Mouse (Mus musculus): ENCODE results near the gene Stard7. TPM values are rescaled to one million over a fixed set of nuclear protein-coding genes. Genes with fewer than 3 reads are reported as not detected.
"Not testable (repeated sequence)": the region's sequence is repeated elsewhere in the genome, so short reads cannot be mapped to it uniquely, and the experiment has no call there.

The Stard7 gene
- 166 and 172 TPM in 2 replicates for total RNA-seq (2017)

DNA sequence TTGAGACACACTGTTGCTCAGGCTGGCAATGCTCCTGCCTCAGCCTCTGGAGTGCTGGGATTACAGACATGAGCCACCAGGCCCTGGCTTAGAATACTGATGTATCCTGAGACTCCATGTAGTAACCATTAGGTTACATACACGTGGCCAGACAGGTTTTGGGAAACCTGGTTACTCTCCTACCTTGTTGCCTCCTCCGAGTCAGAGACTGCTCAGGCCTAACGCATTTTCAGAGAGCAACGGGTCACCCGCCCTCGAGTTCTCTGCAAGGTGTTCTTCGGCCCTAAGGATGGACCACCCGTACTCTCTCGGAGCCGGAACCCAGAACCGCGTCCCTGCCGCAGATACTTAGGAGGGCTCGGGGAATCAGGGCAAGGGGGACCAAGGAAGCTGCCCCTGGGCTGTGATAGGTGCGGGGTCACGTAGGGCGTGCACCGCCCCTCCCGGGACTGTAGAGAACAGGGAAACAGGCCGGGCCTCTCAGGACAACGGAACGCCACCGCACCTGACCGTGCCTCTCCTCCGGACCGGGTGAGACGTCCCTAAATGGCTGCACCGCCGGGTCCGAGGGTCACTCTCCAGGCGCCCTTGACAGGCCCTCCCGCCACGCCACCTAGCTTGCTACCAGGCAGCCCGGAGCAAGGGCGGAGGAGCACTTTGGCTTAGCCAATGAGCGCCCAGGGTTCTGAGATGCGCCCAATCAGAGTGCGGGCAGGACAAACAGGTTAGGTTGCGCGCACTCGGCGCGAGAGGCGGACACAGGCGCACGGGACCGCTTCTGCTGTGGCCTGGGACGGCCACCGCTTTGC is at the start of gene Stard7:
Gene Stard7, plus strand, starts transcription at position 728 of the 809 bp plus-strand sequence.
- ATAC-seq (replicated peaks; ENCODE audit: low read depth, poor library complexity, severe bottlenecking): peak; percentile 96

DNA sequence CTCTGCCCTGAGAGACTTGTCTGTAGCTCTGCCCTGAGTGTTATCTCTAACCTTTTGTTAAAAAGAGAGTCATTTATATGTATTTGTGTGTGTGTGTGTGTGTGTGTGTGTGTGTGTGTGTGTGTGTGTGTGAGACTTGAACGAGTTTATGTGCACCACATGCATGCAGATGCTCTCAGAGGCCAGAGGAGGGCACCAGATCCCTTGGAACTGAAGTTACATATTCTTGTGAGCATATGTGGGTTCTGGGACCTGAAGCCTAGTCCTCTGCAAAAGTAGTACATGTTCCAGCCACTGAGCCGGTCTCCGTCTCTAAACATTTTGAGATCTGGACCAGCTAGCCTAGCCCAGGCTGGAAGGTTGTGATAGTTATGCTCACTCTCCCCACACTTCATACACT is 44.8 kb upstream of the Stard7 start:
- ATAC-seq (replicated peaks; ENCODE audit: low read depth, poor library complexity, severe bottlenecking): no peak

DNA sequence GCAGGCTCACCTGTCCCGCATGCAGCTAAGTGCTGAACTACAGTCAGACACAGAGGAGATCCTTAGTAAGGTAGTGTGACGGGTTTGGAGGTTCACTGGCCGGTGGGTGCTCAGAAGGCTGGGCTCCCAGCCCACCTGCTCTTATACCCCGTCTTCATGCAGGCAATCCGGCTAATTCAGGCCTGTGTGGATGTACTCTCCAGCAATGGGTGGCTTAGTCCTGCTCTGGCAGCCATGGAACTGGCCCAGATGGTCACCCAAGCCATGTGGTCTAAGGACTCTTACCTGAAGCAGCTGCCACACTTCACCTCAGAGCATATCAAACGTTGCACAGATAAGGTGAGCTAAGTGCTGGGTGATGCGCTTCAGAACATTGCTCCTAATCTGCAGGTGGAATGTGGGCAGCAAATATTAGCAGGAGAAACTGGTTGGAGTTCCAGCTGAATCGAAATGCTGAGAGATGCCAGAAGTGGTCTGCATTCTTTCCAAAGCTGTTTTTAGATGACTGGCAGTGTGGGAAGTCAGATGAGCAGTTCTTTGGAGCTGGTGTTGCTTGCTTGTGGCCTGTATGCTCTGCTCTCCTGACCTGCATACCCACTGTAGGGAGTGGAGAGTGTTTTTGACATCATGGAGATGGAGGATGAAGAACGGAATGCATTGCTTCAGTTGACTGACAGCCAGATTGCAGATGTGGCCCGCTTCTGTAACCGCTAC is 32.0 kb upstream of the Stard7 start:
- no peak for ATAC-seq (replicated peaks; ENCODE audit: low read depth, poor library complexity, severe bottlenecking)

DNA sequence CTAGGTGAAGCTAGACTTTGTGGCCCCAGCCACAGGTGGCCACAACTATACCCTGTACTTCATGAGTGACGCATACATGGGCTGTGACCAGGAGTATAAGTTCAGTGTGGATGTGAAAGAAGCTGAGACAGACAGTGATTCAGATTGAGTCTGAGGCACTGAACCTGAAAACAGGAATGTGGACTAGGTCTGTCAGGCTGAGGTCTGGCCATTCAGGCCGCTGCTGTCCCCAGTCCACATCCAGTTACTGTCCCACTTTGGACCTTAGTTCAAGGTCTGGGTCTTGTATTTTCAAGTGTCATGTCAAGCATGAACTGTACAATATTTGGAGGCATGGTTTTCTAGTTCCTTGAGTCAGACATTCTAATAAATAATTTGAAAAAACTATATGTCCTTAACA is 30.0 kb upstream of the Stard7 start:
- ATAC-seq (replicated peaks; ENCODE audit: low read depth, poor library complexity, severe bottlenecking): no peak

DNA sequence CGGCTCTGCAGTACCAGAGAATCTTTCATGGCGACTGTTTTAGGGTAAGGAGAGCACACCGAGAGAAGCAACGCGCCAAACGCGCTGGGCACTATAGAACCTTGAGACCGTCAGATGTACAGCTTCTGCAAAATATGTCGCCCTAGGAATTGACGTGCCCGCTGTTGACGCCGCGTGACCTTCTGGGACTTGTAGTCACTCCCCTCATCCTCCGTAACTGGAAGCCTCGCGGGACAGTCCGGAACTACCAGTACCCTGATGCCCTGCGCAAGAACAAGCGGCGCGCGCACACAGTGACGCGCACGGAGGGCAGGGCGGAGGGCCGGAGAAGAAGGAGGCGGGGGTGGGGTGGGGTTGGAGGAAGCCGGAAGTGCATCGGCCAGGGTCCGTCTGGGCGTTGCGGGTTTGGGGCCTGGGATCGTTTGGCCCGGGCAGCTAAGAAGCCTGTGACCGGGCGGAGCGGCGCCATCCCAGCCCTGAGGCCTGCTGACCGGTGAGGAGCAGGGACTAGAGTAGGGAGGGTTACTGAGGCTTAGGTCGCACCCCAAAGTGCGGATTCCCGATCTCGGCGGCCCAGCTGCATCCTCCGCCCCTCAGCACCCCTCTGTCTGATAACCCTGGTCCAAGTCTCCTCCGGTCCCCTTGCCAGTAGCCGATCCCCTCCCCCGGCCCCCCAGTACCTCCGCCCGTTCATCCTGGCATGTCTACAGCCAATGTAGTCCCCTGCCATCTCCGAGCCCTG is 22.3 kb upstream of the Stard7 start, which contains the start of the genes Ciao1 and Tmem127:
Gene Ciao1, minus strand, starts transcription at position 225 of the 742 bp plus-strand sequence.
Gene Tmem127, plus strand, starts transcription at position 317 of the 742 bp plus-strand sequence.
- ATAC-seq (replicated peaks; ENCODE audit: low read depth, poor library complexity, severe bottlenecking): peak; percentile 96

DNA sequence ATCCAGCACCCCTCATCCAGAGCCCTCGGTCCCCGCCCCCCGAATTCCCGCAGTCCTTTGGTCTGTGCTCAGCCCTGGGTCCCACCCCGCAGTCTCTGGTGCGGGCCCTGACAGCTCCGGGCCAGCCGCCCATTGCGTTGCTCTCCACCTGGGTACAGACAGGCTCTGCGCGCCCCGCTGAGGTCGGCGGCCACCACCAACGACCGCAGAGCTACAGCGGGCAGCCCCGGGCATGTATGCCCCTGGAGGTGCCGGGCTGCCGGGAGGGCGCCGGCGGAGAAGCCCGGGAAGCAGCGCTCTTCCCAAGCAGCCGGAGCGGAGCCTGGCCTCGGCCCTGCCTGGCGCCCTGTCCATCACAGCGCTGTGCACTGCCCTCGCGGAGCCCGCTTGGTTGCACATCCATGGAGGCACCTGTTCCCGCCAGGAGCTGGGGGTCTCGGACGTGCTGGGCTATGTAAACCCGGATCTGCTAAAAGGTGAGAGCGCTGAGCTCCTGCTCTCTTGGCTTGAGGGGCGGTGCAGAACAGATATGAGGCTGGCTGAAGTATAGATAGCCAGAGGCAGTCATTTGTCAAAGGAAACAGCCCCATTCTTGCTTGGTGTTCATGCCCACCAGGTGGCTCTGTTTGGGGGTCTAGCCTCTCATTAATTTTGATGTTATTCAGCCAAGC is 21.5 kb upstream of the Stard7 start:
- peak; percentile 36; the same call in 1 of the 2 replicates for ATAC-seq (replicated peaks; ENCODE audit: low read depth, poor library complexity, severe bottlenecking)

DNA sequence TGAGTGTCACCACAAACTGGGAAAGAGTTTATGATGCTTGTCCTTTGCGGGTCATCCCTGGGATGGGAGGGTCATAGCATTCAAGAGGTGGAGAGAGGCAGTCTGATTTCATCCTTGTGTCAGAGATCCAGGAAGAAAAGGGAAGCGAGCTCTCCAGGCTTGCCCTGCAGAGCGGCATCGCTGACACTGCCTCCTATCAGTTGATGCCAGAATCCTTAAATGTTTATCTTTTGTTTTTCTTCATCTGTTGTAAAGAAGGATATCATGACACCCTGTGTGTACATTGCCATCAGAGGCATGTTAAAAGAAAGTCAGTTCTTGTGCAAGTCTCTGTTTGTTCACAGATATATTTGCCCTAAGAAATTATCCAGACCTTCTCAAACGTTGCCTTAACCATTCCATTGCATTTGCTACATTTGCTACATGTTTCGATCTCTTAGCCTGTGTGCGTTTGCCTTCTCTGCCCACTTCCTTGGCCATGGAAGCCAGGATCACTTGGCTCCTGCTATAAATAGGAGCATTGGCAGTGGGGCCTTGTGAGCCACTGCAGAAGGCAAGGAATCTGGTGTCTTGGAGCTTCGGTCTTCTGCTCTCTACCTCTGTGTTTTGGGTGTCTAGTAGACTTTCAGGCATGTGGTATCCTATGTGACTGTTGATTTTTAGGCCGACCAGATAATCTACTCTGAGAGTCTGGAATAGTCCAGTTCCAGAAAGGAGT is 19.6 kb upstream of the Stard7 start:
- ATAC-seq (replicated peaks; ENCODE audit: low read depth, poor library complexity, severe bottlenecking): no peak

DNA sequence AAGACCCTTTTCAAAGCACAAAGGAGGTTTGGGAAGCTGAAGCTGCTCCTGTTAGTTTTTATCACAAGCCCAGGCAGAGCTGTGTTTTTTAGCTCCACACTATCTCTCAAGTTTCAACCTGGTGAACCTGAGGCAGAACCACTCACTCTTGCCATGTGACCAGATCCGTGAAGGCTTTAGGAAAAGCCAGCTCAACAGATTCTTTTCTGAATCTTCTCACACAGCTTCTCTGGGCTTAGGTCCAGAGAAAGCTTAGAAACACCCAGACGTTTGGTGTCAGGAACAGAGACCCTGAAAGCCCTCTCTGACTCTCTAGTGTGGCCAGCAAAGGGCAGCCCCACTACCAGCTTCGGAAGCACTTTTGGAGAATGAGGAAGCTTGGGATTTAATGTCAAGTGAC is 18.6 kb upstream of the Stard7 start:
- no peak for ATAC-seq (replicated peaks; ENCODE audit: low read depth, poor library complexity, severe bottlenecking)

DNA sequence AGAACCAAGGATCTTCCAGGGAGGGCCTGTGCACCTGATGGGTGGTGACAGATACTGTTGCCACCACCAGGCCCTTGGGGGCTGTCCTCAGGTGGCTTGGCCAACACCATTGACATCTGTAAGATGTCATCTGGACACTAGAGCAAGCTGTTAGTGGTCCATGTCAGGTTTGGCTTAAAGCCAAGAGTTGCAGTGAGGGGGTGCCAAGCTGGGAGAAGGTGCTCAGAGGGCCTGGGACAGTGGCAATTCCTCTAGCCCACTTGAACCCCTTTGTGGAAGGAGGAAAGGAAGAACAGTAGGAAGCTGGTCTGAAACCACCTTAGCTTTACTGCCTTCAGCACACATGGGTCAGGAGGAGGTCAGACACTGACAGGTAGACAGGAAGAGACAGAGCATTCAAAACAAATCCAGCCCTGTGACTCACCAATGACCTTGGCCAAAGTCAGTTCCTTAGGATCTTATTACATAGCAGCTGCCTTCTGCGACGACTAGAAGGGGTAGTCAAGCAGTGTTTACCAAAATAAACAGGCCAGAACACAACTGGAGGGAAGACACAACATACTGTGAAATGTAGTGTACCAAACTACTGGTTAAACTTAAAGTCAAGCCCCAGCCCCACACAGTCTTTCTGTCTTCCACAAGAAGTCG is 18.0 kb upstream of the Stard7 start:
- ATAC-seq (replicated peaks; ENCODE audit: low read depth, poor library complexity, severe bottlenecking): no peak

DNA sequence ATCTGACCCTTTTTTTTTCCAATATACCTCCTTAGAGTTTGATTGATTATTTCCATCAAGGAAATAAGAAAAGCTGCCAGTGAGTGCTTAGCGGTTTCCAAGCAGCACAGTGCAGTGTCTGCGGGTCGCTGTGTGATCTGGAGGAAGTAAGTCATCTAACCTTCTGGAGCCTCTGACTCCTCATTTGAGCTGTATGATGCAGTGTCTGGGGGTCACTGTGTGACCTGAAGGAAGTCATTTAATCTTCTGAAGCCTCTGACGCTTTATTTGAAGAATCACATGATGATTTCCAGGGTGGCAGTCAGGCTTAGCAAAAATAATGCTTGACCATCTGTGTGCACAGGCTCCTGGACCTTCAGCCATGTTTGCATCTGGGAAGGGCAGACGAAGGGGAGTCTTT is 17.2 kb upstream of the Stard7 start:
- no peak for ATAC-seq (replicated peaks; ENCODE audit: low read depth, poor library complexity, severe bottlenecking)

DNA sequence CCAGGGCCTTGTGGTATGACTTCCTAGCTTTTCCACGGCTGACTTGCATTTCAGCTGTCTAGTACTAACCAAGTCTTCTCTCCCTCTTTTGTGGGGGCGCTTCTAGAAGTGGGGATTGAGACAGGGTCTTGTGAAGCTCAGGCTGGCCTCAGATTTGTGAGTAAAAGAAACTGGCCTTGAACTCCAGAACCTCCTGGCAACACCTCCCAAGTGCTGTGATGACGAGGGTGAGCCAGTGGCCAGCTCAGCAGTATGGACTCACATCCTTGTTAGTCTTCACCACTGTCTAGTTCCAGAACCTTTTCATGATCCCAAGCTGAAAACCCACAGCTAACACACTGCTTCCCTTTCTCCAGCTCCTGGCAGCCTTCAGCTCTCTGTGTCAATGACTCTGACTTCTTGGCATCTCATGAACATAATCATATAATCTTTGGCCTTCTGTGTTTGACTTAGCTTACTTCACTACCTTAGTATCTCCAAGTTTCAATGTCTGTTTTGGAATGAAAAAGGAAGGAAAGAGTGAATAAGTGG is 15.3 kb upstream of the Stard7 start:
- ATAC-seq (replicated peaks; ENCODE audit: low read depth, poor library complexity, severe bottlenecking): no peak

DNA sequence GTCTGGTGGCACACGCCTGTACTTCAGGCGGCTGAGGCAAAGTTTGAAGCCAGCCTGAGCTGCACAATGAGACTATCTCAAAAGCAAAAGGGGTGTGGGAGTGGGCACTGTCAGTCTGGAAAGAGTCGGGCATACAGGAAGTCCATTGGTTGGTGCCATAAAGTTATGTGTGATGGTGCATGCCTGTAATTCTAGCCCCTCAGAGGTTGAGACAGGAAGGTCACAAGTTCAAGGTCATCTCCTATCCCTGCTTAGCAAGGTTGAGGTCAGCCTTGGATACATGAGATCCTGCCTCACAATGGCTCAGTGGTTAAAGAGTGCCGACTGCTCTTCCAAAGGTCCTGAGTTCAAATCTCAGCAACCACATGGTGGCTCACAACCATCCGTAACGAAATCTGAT is 14.7 kb upstream of the Stard7 start:
- ATAC-seq (replicated peaks; ENCODE audit: low read depth, poor library complexity, severe bottlenecking): no peak

DNA sequence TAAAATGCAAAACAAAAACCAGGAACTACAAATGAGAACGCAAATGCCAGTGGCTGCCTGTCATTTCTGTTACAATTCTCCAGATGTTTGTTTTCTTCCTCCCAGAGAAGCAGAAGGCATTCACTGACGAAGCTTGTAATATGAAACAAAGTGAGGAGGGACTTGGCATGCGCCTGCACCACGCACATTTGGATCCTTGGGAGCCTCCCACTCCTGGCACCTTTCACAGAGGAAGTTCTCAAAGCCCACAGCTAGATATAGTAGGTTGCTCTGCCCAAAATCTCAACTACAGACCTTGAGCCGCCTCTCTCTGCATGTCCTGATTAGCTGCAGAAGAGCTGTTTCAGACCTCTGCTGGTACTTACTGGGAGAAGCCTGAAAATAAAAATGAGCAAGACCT is 10.7 kb upstream of the Stard7 start:
- ATAC-seq (replicated peaks; ENCODE audit: low read depth, poor library complexity, severe bottlenecking): no peak

DNA sequence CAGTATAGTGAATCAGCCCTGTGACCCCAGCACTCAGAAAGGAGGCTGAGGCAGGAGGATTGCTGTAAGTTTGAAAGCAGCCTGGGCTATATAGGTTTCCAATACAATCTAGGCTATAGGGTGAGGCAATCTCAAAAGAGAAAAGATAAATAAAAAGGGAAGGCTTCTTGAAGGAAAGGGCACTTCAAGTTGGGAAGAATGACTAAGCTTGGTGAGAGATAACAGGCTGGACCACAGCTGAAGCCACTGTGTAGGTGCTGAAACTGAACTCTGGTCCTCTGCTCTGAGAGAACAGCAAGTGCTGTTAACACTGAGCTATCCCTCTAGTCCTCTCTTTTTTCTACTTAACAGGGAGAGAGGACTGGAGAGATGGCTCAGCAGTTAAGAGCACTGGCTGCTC is 7.5 kb upstream of the Stard7 start:
- no peak for ATAC-seq (replicated peaks; ENCODE audit: low read depth, poor library complexity, severe bottlenecking)

DNA sequence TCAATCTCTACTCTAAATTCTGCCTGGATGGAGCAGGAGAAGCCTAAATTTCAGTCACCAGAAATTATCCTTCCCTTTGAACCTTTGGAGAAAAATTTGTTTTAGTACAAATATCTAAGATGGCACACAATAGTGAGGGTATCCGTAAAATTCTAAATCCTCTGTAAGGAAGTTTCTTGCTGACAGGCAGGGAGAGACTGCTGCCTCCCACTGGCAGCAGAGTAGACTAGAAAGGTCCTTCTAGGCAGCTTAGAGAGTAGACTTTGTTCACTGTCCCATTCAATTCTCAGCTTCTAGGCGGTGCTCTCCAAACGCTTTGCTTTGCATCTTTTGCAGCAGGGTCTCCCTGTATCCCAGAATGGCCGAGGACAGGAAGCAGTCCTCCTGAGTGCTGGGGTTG is 2.2 kb upstream of the Stard7 start:
- ATAC-seq (replicated peaks; ENCODE audit: low read depth, poor library complexity, severe bottlenecking): no peak

DNA sequence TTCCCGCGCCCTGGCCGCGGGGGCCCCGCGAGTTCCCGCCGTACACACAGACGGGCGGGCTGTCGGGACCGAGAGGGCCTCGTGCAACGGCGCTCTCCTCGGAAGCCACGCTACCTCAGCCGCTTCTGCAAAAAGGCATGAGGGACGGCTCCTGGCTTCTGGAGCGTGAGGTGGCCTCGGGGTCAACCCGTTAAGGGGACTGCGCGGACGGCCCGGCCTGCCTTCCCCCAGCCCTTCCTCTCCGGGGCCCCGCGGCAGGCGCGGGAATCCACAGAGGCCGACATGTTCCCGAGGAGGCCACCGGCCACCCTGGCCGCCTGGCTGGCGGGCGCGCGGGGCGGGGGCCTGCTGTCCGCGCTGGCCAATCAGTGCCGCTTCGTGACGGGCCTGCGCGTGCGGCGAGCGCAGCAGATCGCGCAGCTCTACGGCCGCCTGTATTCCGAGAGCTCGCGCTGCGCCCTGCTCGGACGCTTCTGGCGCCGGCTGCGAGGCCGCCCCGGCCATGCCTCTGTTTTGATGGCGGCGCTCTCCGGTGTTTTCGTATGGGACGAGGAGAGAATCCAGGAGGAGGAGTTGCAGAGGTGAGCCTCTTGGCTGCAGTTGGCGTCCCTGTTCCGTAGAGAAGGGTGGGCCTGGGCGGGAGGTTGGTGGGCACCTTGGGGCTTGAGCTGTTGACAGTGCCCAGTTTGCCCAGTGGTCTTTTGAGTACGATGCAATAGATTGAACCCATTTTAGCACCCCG is 453 bp downstream of the Stard7 start:
- ATAC-seq (replicated peaks; ENCODE audit: low read depth, poor library complexity, severe bottlenecking): peak; percentile 68

DNA sequence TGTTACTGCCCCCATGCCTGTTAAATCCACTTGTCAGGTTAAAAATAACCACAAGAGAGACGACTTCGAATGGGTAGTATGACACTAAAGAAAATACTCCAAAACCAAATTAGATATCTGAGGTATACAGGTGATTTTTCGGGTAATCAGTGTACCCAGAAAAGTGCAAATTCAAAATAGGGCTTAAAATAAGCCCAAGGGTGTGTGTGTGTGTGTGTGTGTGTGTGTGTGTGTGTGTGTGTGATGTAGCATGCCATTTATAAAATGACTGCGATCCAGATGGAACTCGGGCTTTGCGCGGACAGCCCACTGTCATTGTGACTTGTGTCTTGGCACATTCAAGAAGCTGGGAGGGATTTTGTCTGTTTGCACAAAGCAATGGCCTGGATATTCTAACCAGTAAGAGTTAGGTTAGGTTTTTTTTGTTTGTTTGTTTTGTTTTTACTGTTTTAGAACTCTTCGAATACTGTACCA is 1.1 kb downstream of the Stard7 start:
- no peak for ATAC-seq (replicated peaks; ENCODE audit: low read depth, poor library complexity, severe bottlenecking)

DNA sequence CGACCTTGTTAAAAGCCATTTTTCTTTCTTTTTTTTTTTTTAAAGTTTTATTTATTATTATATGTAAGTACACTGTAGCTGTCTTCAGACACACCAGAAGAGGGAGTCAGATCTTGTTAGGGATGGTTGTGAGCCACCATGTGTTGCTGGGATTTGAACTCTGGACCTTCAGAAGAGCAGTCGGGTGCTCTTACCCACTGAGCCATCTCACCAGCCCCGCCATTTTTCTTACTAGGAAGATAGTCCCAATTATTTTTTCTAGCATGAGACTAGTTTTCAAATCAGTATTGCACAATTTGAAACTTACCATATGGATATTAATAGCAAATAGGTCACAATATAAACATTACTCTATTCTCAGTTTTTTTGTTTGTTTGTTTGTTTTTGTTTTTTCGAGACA is 2.0 kb downstream of the Stard7 start:
- ATAC-seq (replicated peaks; ENCODE audit: low read depth, poor library complexity, severe bottlenecking): not testable (repeated sequence)
